Mouse (Mus musculus) CD4-positive, CD25-positive, alpha-beta regulatory T cell, adult 4 months (primary cell): ENCODE results near the gene Gm10282. TPM values are rescaled to one million over a fixed set of nuclear protein-coding genes. Genes with fewer than 3 reads are reported as not detected.

Experiments
- ATAC-seq: one replicate; pipeline ENCODE4 v1.8.0; 2017
- polyA plus RNA-seq, 2 experiments: library from polyadenylated mRNA; unstranded; fragments of 100-300 nt; shearing (Covaris generic); gene quantifications; one replicate each; pipeline ENCODE4 v1.2.1; 2017

The Gm10282 gene
- 10 to 100 TPM in 1 of 2 experiments, 1 to 10 TPM in 1; 7.1 to 12.4 TPM for polyA plus RNA-seq

GRCm38 (mm10) chr8:72305210-72305905 is at the start of gene Gm10282:
Gm10282 (minus strand) TSS chr8:72305260.
- ATAC-seq, result no peak

- ATAC-seq, result peak; percentile 77
Observed at GRCm38 (mm10) chr8:72354272-72354671, 49.2 kb upstream of the Gm10282 start.

GRCm38 (mm10) chr8:72353700-72354045 is 48.6 kb upstream of the Gm10282 start:
- peak; percentile 17 for ATAC-seq

- no peak for ATAC-seq
Observed at GRCm38 (mm10) chr8:72352951-72353699, 48.1 kb upstream of the Gm10282 start.

- no peak for ATAC-seq
Observed at GRCm38 (mm10) chr8:72351405-72352005, 46.4 kb upstream of the Gm10282 start.

GRCm38 (mm10) chr8:72350727-72351126 is 45.7 kb upstream of the Gm10282 start:
- ATAC-seq, result peak; percentile 44

- peak; percentile 5 for ATAC-seq
Observed at GRCm38 (mm10) chr8:72349838-72350237, 44.8 kb upstream of the Gm10282 start.

- no peak for ATAC-seq
Observed at GRCm38 (mm10) chr8:72348956-72349355, 43.9 kb upstream of the Gm10282 start.

- ATAC-seq, result no peak
Observed at GRCm38 (mm10) chr8:72348114-72348513, 43.1 kb upstream of the Gm10282 start.

- no peak for ATAC-seq
Observed at GRCm38 (mm10) chr8:72347553-72347952, 42.5 kb upstream of the Gm10282 start.

- ATAC-seq, result peak; percentile 93
Observed at GRCm38 (mm10) chr8:72343725-72344124, 38.7 kb upstream of the Gm10282 start.

GRCm38 (mm10) chr8:72342556-72343300 is 37.7 kb upstream of the Gm10282 start:
- no peak for ATAC-seq

GRCm38 (mm10) chr8:72337034-72337433 is 32.0 kb upstream of the Gm10282 start:
- ATAC-seq, result no peak

GRCm38 (mm10) chr8:72336273-72336672 is 31.2 kb upstream of the Gm10282 start:
- no peak for ATAC-seq

- no peak for ATAC-seq
Observed at GRCm38 (mm10) chr8:72334144-72334641, 29.1 kb upstream of the Gm10282 start.

GRCm38 (mm10) chr8:72333429-72334143 is 28.5 kb upstream of the Gm10282 start:
- ATAC-seq, result no peak

- ATAC-seq, result no peak
Observed at GRCm38 (mm10) chr8:72331631-72332030, 26.6 kb upstream of the Gm10282 start.

GRCm38 (mm10) chr8:72330806-72331516 is 25.9 kb upstream of the Gm10282 start:
- peak; percentile 81 for ATAC-seq

GRCm38 (mm10) chr8:72329116-72329515 is 24.1 kb upstream of the Gm10282 start:
- no peak for ATAC-seq

- ATAC-seq, result no peak
Observed at GRCm38 (mm10) chr8:72324708-72325107, 19.6 kb upstream of the Gm10282 start.

- ATAC-seq, result no peak
Observed at GRCm38 (mm10) chr8:72324036-72324706, 19.1 kb upstream of the Gm10282 start.
